Mouse (Mus musculus): Measurements from ENCODE around the gene Gm5286.
"Not testable (repeated sequence)": the region's sequence is repeated elsewhere in the genome, so short reads cannot be mapped to it uniquely, and the experiment has no call there.

Gene Gm5286

GRCm38 (mm10) chr3:94196414-94196813, at the start of gene Gm5286:
TSS of gene Gm5286 (plus strand) at chr3:94196714.
- not testable (repeated sequence) for DNase-seq

- not testable (repeated sequence) for DNase-seq
These were observed 29.2 kb upstream of the Gm5286 start for GRCm38 (mm10) chr3:94167351-94167750.

GRCm38 (mm10) chr3:94178093-94178492, 18.4 kb upstream of the Gm5286 start, which contains the start of gene Gm10696:
TSS of gene Gm10696 (minus strand) at chr3:94178193.
- DNase-seq = not testable (repeated sequence)
